Mouse (Mus musculus): ENCODE measurements around the gene Il17rc.

Il17rc gene

GRCm38 (mm10) chr6:113471297-113471936 is at the start of gene Il17rc:
Il17rc (plus strand) TSS chr6:113471427.
- no peak for DNase-seq (ENCODE audit: low spot score in 2 of 2)

- DNase-seq (ENCODE audit: low spot score in 2 of 2) = no peak
These were observed 48.2 kb upstream of the Il17rc start for GRCm38 (mm10) chr6:113423000-113423399.

DNA sequence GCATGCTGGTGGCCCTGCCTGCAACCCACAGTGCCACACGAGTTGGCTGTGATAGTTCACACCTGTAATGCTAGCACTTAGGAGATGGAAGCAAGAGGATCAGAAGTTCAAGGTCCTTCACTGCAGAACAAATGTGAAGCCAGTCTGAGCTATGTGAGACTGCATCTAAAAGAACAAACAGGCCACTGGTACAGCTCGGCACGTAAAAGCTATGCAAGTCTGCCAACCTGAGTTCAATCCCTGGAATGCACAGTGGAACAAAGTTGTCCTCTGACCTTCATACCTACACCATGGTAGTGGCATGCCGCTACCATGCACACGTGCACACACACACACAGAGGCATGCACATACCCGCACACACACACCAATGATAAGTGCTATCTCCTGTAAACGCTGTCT is 47.0 kb upstream of the Il17rc start:
- DNase-seq (ENCODE audit: low spot score in 2 of 2) = no peak

DNA sequence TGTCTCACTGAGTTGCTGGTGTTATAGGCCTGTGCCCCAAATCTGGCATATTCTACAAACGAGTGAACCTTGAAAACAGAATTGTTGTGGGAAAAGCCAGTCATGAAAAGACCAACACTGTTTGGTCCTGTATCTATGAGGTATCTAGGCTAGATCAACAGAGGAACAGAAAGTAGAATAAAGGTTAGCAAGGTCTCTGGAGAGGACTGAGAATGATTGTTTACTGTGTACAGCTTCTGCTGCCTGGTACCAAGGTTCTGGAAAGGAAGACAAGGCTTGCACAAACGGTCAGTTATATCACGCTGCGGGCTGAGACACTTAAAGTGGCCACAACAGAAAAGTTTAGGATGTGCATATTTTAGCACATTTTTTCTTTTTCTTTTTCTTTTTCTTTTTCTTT is 44.5 kb upstream of the Il17rc start:
- no peak for DNase-seq (ENCODE audit: low spot score in 2 of 2)

DNA sequence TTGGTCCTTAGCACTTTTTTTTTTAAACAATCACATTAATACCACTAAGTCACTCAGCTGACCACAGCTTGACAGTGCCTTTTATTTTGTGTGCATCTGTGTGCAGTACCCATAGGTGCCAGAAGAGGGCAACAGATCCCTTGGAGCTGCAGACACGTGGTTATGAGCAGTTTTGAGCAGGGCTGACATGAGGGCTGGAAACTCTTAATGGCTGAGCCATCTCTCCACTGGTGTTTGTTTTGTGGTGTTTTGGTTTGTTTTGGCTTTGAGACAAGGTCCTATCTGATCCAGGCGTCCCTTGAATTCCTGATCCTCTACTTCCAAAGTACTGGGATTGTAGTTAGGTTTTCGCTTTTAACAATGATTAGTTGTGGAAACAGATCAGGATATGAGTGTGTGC is 43.8 kb upstream of the Il17rc start:
- DNase-seq (ENCODE audit: low spot score in 2 of 2) = no peak

GRCm38 (mm10) chr6:113428006-113428405 is 43.2 kb upstream of the Il17rc start:
- DNase-seq (ENCODE audit: low spot score in 2 of 2) = no peak

GRCm38 (mm10) chr6:113429965-113430364 is 41.3 kb upstream of the Il17rc start:
- DNase-seq (ENCODE audit: low spot score in 2 of 2) = no peak

GRCm38 (mm10) chr6:113430846-113431245 is 40.4 kb upstream of the Il17rc start:
- DNase-seq (ENCODE audit: low spot score in 2 of 2) = no peak

DNA sequence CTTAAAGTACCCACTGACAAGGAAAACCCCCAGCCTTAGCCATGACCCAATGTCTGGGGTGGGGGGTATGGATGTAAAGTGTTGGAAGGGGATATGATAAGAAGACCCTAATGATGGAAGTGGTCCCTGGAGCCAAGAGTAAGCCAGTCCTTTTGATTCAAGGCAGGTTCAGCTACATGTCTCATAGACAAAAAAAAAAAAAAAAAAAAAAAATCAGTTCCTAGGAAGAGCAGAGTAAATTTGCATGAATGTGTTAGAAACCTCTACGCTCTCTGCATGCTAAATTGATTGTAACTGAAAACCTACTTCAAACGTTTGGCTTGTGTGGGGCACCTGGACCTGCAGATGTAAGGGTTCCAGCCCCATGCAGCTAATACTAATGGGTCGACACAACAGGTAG is 39.4 kb upstream of the Il17rc start:
- no peak for DNase-seq (ENCODE audit: low spot score in 2 of 2)

GRCm38 (mm10) chr6:113433661-113434060 is 37.6 kb upstream of the Il17rc start:
- no peak for DNase-seq (ENCODE audit: low spot score in 2 of 2)

DNA sequence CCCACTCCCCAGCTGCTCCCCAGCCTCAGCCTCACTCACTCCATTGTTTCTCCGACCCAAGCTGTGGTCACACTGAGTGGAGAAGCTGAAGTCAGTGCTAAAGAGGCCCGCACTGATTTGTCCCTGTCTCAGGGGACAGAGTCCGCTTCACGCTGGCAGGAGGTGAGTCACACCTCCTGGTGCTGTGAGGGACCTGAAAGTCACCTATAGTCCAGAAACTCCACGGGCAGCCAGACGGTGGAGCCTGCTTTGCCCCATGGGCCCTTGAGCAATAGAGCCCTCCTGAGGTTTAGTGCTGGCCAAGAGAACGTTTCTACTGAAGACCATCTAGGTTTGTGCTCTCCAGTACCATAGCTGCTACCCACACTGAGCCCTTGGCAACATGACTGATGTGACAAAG is 36.5 kb upstream of the Il17rc start:
- no peak for DNase-seq (ENCODE audit: low spot score in 2 of 2)

GRCm38 (mm10) chr6:113435664-113436205 is 35.5 kb upstream of the Il17rc start, which contains the start of gene Cidec:
Cidec (minus strand) TSS chr6:113435760.
- DNase-seq (ENCODE audit: low spot score in 2 of 2) = no peak

DNA sequence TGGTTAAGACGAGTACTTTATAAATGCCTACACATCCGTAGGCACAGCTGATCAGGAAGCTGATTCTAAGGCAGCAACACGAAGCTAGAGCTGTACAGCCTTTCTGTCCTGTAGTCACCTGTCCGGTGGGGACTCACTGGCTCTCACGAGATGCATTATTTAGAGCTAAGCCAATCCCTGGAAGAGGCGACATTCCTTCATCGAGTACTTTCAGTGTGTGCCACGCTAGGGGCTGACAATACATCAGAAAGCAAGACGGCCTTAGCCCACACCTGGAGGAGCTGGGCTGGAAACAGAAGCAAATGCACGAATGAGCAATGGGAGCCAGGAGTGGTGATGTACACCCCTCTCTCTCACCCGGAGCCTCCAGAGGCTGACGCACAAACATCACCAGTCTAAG is 34.1 kb upstream of the Il17rc start:
- no peak for DNase-seq (ENCODE audit: low spot score in 2 of 2)

DNA sequence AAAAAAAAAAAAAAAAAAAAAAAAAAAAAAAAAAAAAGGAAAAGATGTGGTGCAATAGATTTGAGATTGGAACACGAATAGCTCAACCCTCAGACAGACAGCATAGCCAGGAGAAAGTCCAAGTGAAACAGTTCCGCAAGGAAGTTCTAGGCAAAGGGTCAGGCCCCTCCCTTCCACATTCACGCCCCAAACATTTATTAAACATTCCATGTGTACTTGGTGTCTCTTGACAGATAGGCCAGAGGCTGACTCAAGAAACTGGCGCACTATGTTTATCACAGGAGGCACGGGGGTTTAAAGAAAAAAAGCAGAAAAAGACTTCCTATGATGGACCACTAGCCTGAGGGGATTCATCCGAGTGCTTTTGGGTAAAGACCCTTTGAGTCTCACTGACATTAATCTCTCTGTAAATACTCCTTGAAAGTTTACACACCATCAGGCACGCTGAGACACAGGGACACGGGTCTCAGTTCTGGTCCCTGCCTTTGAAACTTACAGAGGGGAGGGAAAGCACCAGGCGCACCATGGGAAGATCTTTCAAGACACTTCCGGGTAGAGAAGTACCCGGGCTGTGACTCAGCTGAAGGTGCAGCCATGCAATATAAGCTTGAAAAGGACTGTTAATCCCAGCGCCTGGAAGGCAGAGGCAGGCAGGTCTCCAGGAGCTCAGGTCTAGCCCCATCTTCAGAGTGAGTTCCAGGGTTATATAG is 32.4 kb upstream of the Il17rc start:
- DNase-seq (ENCODE audit: low spot score in 2 of 2) = no peak

- no peak for DNase-seq (ENCODE audit: low spot score in 2 of 2)
These were observed 30.5 kb upstream of the Il17rc start for GRCm38 (mm10) chr6:113440686-113441085.

GRCm38 (mm10) chr6:113441147-113441680 is 30.0 kb upstream of the Il17rc start:
- DNase-seq (ENCODE audit: low spot score in 2 of 2) = peak in 1 of 2 experiments; percentile 56

DNA sequence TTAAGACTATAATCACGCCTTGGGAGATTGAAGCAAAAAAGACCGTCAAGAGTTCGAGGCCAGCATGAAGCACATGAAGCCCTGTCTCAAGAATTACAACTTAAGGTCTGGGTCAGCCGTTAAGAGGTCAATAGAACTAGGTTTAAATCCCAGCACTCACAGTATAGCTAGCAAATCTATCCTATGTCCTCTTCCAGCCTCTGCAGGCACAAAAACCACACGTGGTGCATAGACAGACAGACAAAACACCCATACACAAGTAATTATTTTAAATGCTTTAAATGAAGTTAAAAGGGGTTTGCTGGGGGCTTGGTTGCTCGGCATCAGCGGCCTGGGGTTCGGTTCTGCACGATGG is 29.2 kb upstream of the Il17rc start:
- no peak for DNase-seq (ENCODE audit: low spot score in 2 of 2)

DNA sequence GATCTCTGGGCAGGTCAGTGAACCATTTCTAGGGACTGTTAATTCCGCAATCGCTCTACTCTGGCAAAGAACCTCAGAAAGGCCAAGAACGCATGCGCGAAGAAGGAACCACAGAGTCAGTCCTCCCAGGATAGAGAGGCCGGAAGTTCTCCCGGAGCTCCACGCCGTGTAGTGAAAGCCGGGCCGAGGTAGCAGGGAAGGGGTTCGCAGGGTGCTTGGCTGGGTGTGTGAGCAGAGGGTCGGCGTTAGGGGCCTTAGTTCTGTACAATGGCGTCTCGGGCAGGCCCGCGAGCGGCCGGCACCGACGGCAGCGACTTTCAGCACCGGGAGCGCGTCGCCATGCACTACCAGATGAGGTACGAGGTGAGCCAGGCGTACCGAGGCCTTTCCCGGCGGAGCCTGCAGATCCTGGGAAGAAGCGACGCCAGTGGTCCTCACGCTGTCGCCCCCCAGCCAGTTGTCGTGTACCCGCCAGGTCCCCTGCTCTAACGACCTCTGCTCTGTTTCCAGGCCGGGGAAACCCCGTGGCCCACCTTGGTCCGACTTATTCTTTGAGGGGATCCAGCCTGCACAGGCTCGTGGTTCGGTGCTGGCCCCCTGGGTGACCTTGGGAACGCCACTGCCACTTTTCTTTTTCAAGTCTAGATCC is 28.7 kb upstream of the Il17rc start, which contains the start of gene Jagn1:
Gene Jagn1 (plus strand): TSS at position 128 of the 649 bp plus-strand sequence.
- peak; percentile 78 to 80 for DNase-seq (ENCODE audit: low spot score in 2 of 2)

GRCm38 (mm10) chr6:113443091-113443490 is 28.1 kb upstream of the Il17rc start:
- no peak for DNase-seq (ENCODE audit: low spot score in 2 of 2)

DNA sequence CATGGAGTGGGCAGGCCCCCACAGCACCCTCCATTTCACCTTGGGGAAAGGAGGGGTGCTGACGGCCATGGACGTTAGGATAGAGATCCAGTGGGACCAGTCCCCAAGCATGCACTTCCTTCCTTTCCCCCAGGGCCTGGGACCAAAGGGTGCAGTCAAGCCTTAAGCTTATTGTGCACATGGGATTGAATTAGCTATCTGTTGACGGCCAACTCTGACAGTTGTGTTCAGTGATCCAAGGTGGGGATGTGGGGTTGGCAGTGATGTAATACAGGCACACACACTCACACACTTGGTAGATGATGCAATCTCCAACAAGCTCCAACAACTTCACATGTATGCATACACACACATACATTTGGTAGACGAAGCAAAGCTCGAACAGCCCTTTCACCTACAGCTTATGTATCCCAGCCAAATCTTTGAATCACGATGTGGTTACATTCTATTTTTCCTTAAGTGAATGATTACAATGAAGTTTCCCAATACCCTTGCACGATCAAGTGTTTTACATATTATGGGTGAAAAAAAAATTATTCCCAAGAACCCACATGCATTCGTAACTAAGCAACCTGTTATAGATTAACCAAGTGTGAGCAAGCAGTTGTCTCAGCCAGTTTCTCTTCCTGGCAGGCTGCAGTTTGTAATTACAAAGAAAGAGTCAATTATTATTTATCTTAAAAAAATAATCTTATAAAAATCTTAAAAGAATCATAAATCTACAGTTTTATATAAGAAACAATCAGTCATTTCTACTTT is 26.8 kb upstream of the Il17rc start:
- DNase-seq (ENCODE audit: low spot score in 2 of 2) = no peak

DNA sequence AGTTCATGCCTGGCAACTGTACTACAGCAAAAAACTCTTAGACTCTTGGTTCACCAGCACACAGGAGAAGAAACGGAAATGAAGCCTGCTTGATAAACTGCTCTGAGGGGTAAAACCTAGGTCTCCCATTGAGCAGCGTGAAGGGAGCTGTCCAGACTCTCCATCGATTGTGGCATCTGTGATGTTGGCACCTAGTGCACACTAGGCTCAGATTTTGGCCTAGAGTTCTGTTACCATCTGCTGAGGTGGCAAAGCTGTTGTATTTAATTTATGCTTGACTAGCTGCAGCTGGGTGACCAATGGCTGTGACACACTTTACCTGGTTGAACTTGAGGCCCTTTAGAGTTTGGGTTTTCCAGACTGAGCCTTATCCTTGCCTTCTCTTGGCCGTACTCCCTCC is 23.6 kb upstream of the Il17rc start:
- DNase-seq (ENCODE audit: low spot score in 2 of 2) = no peak

DNA sequence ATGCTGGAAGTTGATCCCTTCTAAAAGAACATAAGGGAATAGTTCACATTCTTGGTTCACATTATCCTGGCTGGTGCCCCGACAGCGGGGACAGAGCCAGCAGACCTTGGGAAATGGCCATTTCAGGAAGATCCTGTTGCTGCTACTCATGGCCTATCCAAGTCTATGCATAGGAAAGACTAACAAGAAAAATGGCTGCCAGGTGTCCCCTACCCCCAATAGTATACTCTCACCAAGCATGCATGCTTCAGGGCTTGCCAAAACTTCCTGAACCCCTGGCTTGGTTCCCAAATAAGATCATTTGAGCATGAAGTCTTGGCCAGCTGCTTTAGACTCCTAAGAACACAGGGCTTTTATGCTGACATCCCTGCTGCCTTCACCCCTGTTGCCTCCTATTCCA is 19.4 kb upstream of the Il17rc start:
- no peak for DNase-seq (ENCODE audit: low spot score in 2 of 2)

Data from frontal cortex, postnatal 14 days (tissue).